Mouse (Mus musculus) lung, adult 2 months (tissue): ENCODE results near the gene Slbp. TPM values are rescaled to one million over a fixed set of nuclear protein-coding genes. Genes with fewer than 3 reads are reported as not detected.

Experiments
- DNase-seq: peaks from one replicate; pipeline ENCODE4 v3.0.0; 2022
- H3K4me1 ChIP-seq: fragments of 200-500 bp; 2 replicates; pipeline ENCODE4 v1.6.1; 2011; ENCODE audit warnings: low read length; ENCODE audit not compliant: control insufficient read depth, insufficient read depth
- H3K4me3 ChIP-seq: fragments of 200-500 bp; replicated peaks from 2 replicates; pipeline ENCODE3; 2011; ENCODE audit warnings: low read depth, mild to moderate bottlenecking, control low read depth, low read length; ENCODE audit errors: extremely low read depth
- CTCF ChIP-seq: fragments of 200-500 bp; IDR thresholded peaks from 2 replicates; pipeline ENCODE4 v1.5.1; 2011; ENCODE audit warnings: mild to moderate bottlenecking, low read length, control low read depth; ENCODE audit not compliant: insufficient read depth
- POLR2A ChIP-seq: fragments of 200-500 bp; IDR thresholded peaks from 2 replicates; pipeline ENCODE4 v1.6.1; 2011; ENCODE audit warnings: low read depth, mild to moderate bottlenecking, control low read depth, low read length, borderline replicate concordance; ENCODE audit errors: extremely low read depth
- WGBS: fragments of 180-500 bp; shearing (Covaris S2); methylation state at CpG from one replicate; pipeline ENCODE4 v1.1.7; 2018; 5-methylcytosine and 5-hydroxymethylcytosine counted together
- polyA plus RNA-seq: library from polyadenylated mRNA; depleted of rRNA; stranded (reverse); fragments of >200 nt; gene quantifications from 2 replicates; pipeline ENCODE4 v1.2.3, GENCODE M21; 2012

The Slbp gene
- polyA plus RNA-seq, 1 experiment, result 21.3 TPM

DNA sequence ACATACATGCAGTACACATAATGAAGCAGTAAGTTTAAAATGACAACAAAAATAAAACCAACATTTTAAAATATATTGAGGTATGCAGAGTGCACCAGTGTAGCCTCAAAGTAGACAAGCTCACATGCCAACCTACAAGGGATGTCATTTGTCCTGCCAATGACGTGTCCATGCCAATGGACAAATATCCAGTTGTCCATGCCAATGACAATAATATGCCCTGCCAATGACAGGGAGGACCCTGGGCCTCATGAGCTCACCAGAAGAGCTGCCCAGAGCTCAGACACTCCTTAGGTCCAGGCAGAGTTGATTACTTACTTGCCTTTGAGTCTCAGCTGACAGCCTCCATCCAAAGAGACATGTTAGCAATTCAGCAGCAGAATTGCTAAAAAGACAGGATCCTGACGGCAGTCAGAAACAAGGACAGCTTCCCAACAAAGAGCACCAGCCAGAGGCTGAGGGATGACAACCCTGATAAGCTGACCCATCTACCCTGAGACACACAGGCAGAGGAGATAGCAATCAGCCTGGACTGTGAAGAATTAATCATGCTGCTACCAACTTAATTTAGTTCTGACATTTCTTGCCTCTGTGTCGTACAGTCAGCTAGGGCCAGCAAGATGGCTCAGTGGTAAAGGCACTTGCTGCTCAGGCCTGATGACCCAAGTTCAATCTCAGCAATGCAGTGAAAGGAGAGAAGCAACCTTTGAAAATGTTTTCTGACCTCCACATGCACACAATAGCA lies 14.6 kb downstream of the Slbp start:
- no peak for DNase-seq
- 75% methylated on average over 3 of the region's 3 CpGs for WGBS
- no peak for TF ChIP-seq POLR2A
- no peak for TF ChIP-seq CTCF
- Histone ChIP-seq H3K4me1 (no peaks in the 10 kb centered on the region; the same call in 1 of the 2 replicates), H3K4me3 (no peak overlapping the region)

DNA sequence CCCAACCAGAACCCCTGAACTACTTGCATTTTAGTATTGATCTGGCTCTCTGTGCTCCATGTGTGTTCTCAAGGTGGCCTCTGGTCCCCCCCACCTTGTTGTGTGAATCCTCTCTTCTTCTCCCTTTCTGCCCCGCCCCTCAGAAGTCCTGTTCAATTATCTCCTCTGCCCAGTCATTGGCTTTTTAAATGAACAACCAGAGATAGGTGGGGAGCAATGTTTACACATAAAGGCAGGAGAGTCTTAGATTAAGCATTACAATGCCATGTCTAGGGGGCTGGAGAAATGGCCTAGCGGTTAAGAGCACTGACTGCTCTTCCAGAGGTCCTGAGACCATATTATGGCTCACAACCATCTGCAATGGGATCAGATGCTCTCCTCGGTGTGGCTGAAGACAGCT lies 17.0 kb downstream of the Slbp start:
- Histone ChIP-seq H3K4me3 (no peak overlapping the region), H3K4me1 (no peaks in the 10 kb centered on the region)
- no peak for TF ChIP-seq CTCF
- TF ChIP-seq POLR2A, result no peak
- DNase-seq, result no peak
- WGBS, result 88% methylated on average over 3 of the region's 3 CpGs

DNA sequence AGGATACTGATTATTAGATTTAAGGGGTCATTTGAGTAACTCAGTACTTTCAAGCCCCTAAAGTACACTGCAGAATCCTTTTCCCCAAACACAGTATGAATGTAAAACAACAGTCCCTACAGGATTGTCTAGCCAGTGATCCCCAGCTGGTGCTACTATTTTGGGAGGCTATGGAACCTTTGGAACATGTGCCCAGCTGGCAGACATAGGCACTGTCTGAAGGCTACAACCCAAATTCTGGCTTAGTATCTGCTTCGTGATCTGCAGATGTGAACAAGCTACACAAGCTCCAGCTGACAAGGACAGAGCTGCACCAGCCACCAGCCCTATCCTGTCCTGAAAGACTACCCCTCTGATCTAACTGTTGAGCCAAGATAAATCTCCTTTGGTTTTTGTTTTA lies 19.8 kb downstream of the Slbp start:
- Histone ChIP-seq H3K4me3 (no peak overlapping the region), H3K4me1 (peaks cover 8% of the 10 kb centered on the region)
- TF ChIP-seq CTCF (no peak), POLR2A (no peak)
- 74% methylated on average over 1 of the region's 1 CpGs for WGBS
- DNase-seq, result no peak

DNA sequence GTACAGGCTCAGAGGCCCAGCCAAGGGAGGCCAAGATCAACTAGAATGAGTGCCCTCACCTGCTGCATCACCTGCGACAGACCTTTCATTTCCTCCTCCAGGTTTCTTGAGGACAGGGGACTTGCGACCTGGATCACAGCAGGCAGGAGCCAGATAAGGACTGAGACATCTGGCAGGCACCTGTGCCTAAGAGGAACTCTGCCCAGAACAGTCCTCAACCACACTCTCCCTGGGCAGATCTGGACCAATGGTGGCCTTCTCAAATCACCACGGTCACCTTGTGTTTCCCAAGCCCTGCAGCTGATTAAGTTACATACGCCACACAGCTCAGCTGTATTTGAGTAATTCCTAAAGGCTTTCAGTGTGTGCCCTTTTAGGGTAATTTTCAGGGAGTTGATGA lies 21.8 kb downstream of the Slbp start:
- Histone ChIP-seq H3K4me3 (no peak overlapping the region), H3K4me1 (peaks cover 8% of the 10 kb centered on the region)
- DNase-seq, result no peak
- WGBS, result 52% methylated on average over 4 of the region's 4 CpGs
- TF ChIP-seq CTCF (no peak), POLR2A (no peak)

DNA sequence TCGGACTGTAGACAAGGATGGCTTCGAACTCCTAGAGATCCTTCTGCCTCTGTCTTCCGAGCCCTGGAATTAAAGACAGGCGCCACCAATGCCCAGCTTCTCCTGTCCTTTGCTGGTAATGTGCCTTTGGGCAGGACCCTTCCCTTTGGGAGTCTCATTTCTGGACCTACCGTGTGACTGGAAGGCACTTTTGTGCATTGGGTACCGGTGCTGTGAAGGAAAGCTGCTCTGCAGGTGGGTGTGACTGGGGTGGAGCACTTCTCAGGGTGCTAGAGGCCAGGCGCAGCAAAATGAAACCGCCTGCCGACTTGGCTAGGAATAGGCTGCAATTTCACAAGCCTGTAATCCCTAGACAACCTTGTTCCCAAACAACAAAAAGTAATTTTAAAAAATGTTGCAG lies 22.3 kb downstream of the Slbp start:
- TF ChIP-seq CTCF (no peak), POLR2A (no peak)
- peaks cover 8% of the 10 kb centered on the region for H3K4me1 ChIP-seq
- 1% methylated on average over 9 of the region's 9 CpGs for WGBS

DNA sequence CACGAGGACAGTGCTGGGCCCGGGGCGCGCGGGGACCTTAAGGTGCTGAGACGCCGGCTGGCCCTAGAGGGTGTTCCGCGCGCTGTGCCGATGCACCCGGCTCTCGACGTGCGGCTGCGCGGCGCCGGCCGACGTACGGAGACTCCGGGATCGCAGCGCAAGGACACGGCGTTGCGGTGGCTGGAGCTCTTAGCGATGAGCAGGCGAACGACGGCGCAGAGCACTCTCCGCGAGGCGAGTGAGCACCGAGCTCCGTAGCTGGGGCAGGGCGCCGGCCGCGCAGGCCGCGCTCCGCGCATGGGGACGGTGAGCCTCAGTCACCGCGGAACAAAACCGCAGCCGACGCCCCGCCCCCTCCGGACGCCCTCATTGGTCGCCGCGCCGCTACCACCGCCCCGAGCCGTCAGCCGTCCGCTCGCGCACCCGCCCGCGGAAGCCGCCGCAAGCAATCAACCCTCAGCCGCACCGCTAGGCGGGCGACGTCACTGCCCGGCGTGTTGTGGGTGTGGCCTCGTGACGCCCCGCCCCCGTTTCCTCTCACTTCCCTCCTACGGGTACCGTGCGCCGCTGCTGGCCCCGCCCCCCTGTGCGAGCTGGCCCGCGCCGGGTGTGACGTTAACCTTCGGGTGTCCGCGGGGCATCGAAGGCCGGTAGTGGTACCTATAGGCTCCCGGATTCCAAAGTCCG lies 22.9 kb downstream of the Slbp start, which contains the start of the genes Fam53a and Gm9903:
TSS of gene Fam53a (minus strand) at position 335 of the 687 bp plus-strand sequence.
TSS of gene Gm9903 (plus strand) at position 625 of the 687 bp plus-strand sequence.
- peak within 1 kb of the TSS; percentile 79 for H3K4me3 ChIP-seq

More for the DNA sequence above, 22.3 kb downstream of the Slbp start:
- peak overlapping the region; percentile 45 for H3K4me3 ChIP-seq
- no peak for DNase-seq

DNA sequence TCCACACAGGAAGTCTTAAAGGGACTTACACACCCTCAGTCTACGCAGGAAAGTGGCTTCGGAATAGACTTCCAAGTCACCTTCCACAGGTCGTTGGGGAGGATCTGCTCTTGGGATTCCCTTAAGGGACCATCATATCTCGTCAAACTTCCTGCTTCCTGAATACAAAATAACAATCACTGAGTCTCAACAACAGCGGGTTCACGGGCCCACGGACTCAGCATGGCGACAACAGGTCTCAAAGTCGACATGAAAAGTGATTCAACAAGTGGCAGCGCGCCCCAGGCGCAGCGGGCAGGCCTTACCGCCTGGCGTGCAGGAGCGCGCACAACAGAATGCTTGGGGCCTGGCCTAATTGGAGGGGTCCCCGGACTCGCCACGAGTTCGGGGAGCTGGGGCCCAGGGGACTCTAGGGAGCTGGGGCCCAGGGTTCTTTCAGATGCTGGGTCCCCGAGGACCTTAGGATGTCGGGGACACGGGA lies 23.5 kb downstream of the Slbp start:
- no peak for TF ChIP-seq CTCF
- no peak for TF ChIP-seq POLR2A
- peaks cover 8% of the 10 kb centered on the region for H3K4me1 ChIP-seq
- H3K4me3 ChIP-seq, result peak overlapping the region; percentile 79
- under 1% methylated on average over 24 of the region's 24 CpGs for WGBS
- DNase-seq, result no peak

More for the DNA sequence above, 22.9 kb downstream of the Slbp start, which contains the start of the genes Fam53a and Gm9903:
- WGBS, result under 1% methylated on average over 96 of the region's 99 CpGs
- DNase-seq, result peak; percentile 100
- peaks cover 8% of the 10 kb centered on the region for H3K4me1 ChIP-seq
- TF ChIP-seq CTCF (no peak), POLR2A (peak; percentile 97)

DNA sequence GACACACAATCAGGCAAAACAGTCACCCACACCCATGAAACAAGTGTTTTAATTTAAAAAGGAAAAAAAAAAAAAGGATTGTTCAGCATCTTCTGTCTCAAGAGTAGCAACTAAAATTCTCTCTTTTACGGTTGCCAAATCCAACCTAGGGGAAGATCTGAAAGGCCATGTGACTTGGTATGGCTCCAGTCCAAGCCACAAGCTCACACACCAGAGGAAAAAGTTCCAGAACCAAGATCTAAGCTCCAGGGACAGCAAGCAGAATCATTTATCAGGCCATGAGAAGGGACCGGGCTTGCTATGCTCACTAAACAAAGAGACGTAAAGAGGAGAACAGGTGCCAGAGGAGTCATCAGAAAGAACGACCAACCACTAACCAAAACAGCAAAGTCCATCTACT lies 24.4 kb downstream of the Slbp start:
- Histone ChIP-seq H3K4me1 (peaks cover 10% of the 10 kb centered on the region), H3K4me3 (peak overlapping the region; percentile 47)
- WGBS, result 24% methylated on average over 4 of the region's 4 CpGs
- TF ChIP-seq POLR2A, result no peak
- no peak for TF ChIP-seq CTCF
- DNase-seq, result peak; percentile 17

DNA sequence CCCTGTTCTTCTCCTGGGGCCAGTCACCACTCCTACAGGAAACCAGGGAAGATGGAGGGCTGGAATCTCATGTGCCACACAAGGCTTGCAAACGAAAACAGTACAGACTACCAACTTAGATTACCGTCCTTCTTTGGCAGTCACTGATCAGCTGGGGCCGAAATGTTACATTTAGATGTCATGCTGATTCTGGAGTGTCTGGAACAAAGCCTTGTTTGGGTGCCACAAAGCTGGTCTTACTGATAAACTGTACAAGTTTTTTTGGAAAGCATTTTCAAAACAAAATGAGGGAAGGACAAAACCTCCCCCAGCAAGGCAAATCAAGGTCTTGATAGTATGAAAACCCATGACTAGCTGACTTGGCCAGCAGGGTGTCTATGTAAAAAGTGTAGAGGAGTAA lies 28.6 kb downstream of the Slbp start:
- Histone ChIP-seq H3K4me1 (peaks cover 10% of the 10 kb centered on the region), H3K4me3 (no peak overlapping the region)
- 61% methylated on average over 3 of the region's 3 CpGs for WGBS
- DNase-seq, result no peak
- TF ChIP-seq CTCF, result no peak
- TF ChIP-seq POLR2A, result no peak

DNA sequence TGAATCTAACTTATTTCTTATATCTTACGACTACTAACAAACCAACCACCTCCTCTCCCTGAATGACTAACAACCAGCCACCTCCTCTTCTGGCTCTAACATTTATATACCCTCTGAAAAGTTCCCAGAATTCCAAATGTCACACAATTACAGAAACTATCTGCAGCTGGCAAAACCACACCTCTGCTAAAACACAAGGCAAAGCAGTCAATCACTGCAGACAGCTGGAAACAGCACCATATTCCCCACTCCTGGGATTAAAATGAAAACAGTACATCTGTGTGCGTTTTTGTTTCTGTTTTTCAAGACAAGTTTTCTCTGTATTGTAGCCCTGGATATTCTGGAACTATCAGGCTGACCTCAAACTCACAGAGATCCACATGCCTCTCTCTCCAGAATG lies 29.7 kb downstream of the Slbp start:
- DNase-seq, result no peak
- WGBS, result 94% methylated on average over 2 of the region's 2 CpGs
- no peak for TF ChIP-seq POLR2A
- no peak for TF ChIP-seq CTCF
- H3K4me1 ChIP-seq, result peaks cover 3% of the 10 kb centered on the region
- H3K4me3 ChIP-seq, result no peak overlapping the region
